Mouse (Mus musculus) brain, embryonic 14.5 days (tissue): ENCODE data around the gene Mpz. TPM values are rescaled to one million over a fixed set of nuclear protein-coding genes. Genes with fewer than 3 reads are reported as not detected.

ENCODE experiments used
- DNase-seq: peaks from one replicate; pipeline ENCODE4 v3.0.0-alpha.2; 2011; ENCODE audit warnings: low read depth
- CTCF ChIP-seq: fragments of 200-500 bp; IDR thresholded peaks from 2 replicates; pipeline ENCODE4 v1.5.1; 2012; ENCODE audit warnings: inconsistent platforms, mild to moderate bottlenecking, moderate library complexity, borderline replicate concordance; ENCODE audit not compliant: insufficient read depth, insufficient read length; ENCODE audit errors: extremely low read depth
- POLR2A ChIP-seq: fragments of 200-500 bp; IDR thresholded peaks from 2 replicates; pipeline ENCODE4 v1.6.1; 2012; ENCODE audit warnings: mild to moderate bottlenecking, inconsistent platforms, borderline replicate concordance; ENCODE audit not compliant: poor library complexity, insufficient read depth, insufficient read length, severe bottlenecking; ENCODE audit errors: extremely low read depth
- polyA plus RNA-seq: library from polyadenylated mRNA; depleted of rRNA; stranded (reverse); fragments of >200 nt; gene quantifications from 2 replicates; pipeline ENCODE4 v1.2.3, GENCODE M21; 2012

Mpz gene
- polyA plus RNA-seq, 1 experiment = 5.1 TPM

GRCm38 (mm10) chr1:171111781-171112575 is 38.5 kb upstream of the Mpz start:
- peak; percentile 73 for DNase-seq
- TF ChIP-seq POLR2A = no peak

GRCm38 (mm10) chr1:171112986-171113385 is 37.5 kb upstream of the Mpz start:
- no peak for TF ChIP-seq CTCF
- TF ChIP-seq POLR2A = no peak
- DNase-seq = no peak

DNA sequence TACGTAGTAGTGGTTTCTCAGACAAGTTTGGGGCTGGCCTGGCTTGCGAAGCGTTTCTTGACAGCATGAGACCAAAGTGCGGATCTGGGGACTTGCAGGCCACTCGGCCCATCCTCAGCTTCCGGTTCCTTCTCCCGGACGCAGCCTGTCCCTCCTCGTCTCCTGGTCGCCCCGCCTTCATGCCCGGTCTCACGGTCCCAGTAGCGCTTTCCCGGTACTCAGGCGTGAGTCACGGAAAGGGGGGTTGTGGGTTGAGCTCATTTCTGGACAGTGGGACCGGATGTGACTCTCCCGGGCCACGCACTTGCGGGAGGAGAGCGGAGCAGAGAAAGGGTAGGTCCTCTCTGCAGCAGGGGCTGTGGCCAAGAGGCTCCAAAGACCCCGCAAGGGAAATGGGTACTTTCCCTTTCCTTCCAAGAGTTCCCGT is 36.6 kb upstream of the Mpz start, which contains the start of gene Cfap126:
TSS of gene Cfap126 (plus strand) at position 46 of the 427 bp plus-strand sequence.
- TF ChIP-seq POLR2A = no peak
- TF ChIP-seq CTCF = no peak
- peak; percentile 72 for DNase-seq

DNA sequence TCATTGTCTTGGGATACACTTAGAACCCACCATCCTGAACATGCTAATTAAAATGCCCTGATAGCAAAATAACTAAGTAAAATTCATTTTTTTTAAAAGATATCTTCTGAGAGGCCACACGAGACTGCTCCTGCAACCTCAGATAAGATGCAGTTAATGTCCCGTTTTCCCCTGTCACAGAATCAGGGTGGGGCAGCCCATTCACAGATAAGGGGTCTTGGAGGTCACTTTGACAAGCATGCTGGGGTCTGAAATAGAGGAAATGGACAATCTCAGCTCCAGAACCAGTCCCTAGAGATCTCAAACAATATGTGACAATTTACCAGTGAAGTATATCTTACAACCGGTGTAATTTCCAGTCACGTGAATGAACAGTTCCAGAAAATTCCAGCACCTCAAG is 34.2 kb upstream of the Mpz start:
- DNase-seq = no peak
- TF ChIP-seq POLR2A (no peak), CTCF (no peak)

DNA sequence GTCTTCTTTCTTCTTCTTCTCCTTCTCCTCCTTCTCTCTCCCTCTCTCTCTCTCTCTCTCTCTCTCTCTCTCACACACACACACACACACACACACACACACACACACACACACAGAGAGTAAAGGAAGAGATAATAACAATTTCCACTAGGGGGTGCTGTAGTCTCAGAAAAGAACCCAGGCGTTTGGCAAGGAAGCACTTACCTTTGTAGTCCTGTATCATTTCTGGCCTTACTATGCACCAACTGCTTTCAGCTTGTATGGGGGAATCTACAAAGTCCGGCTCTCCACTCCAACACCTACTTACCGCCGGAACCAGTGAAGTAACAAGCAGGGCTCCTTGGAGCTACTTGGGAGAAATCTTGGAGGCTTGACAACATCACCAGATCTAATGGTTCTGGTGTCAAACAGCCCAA is 32.2 kb upstream of the Mpz start:
- TF ChIP-seq CTCF = peak; percentile 52; the same call in 1 of the 2 replicates
- no peak for TF ChIP-seq POLR2A
- peak; percentile 93 for DNase-seq

DNA sequence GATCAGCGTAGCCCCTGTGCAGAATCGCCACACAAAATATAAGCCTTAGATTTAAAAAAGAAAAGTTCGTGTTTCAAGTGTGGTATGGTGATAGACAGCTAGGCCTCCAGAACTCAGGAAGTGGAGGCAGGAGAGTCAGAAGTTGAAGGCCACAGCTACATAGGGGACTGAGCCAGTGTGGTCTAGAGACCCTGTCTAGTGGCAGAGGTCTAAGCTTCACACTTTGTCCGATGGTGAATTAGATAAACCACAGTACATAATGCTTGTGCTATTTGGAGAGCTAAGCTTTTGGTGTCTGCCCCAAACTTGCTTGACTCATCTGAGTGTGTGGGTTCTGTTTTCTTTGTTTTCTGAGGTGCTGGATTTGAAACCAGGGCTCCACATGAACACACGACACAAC is 31.5 kb upstream of the Mpz start:
- TF ChIP-seq CTCF (no peak), POLR2A (no peak)

DNA sequence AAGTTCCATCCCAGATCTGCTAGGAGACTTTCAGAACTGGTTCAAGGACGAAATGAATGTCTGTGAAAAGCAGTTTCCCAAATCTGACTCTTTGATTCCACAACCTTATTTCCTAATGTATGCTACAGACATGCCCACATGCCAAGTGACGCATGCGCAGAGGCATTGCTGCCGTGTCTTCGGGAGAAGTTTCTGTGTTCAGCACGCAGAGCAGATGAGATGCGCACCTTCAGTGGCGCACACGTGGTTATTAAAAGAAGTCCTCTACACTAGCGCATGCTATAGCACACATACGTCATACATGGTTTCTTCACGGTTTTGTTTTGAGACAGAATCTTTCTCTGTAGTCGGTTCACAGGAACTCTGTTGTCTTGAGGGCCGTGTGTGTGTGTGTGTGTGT is 31.1 kb upstream of the Mpz start:
- no peak for DNase-seq
- no peak for TF ChIP-seq CTCF
- TF ChIP-seq POLR2A = no peak

More for the DNA sequence above, 31.5 kb upstream of the Mpz start:
- DNase-seq = no peak

DNA sequence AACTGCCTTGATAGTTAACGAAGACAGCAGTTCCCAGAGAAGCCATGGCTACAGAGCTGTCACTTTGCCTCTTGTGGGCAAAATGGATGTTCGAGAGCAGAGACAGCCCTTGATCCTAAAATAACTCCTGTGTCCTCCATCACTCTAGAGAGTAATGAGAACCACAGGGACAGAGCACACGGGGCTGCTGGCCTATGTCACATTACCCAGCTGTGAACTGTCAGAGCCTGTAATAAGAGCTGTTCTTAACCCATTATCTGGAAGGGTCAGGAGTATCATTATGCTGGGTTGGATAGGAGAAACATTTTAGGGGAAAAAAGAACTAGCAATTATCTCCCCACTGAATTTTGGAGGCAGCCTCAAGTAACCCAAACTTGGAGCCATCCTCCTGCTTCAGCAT is 29.6 kb upstream of the Mpz start:
- no peak for TF ChIP-seq POLR2A
- TF ChIP-seq CTCF = no peak
- no peak for DNase-seq

DNA sequence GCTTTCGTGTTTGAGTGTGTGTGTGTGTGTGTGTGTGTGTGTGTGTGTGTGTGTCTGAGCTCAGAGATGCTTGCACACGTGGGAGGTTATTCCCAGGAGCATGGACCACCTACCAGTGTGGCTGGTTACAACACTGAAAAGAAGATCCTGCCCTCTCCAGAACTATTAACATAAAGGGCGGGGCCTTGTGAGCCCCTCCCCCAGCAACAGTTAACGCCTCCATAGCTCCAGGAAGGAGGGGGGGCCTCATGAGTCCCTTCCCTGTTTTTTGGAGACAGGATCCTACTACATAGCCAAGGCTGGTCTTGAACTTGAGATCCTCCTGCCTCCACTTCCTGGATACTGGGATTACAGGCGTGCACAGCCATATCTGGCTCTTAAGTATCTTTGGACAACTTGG is 28.7 kb upstream of the Mpz start:
- DNase-seq = no peak
- TF ChIP-seq CTCF (no peak), POLR2A (no peak)

GRCm38 (mm10) chr1:171122932-171123331 is 27.6 kb upstream of the Mpz start:
- DNase-seq = peak; percentile 18
- TF ChIP-seq POLR2A = no peak
- TF ChIP-seq CTCF = no peak

DNA sequence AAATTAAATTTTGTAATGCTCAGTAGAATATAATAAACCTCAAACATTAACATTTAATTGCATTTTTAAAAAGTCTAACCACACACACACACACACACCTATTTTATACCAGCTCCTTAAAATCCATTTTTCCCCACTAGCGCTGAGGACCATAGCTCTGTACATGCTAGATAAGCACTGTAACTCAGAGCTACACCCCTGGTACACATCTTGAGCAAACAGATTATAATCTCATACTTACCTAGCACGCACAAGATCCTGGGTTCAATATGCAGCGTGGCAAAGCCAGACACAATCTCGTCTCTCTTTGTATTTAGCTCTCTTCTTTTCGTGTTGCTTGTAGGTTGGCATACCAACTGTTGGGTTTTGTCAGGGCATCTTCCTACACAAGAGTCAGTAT is 26.1 kb upstream of the Mpz start:
- TF ChIP-seq CTCF (no peak), POLR2A (no peak)
- no peak for DNase-seq

DNA sequence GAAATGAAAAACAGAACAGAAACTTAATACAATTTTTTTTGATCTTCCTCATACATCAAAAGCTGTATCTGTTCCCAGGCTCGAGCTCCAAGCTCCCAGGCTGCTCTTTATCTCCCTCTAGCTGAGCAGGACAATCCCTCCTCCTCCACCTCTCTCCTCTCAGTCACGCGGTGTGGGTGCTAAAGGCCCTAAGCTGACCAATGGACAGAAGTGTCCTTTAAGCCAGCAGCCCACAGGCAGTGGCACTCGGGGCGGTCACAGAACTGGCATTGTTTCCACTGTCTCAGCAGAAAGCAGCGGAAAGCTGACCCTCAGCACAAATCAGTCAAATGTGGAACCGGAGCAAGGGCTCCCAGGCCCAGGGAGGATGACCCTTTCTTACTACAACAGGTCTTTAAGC is 21.3 kb upstream of the Mpz start:
- DNase-seq = no peak
- no peak for TF ChIP-seq POLR2A
- no peak for TF ChIP-seq CTCF
